Mouse (Mus musculus): ENCODE results near the gene Adgrg5.
A peak's percentile ranks its signal among the peaks of the same experiment; 100 is the strongest.

Adgrg5 gene

DNA sequence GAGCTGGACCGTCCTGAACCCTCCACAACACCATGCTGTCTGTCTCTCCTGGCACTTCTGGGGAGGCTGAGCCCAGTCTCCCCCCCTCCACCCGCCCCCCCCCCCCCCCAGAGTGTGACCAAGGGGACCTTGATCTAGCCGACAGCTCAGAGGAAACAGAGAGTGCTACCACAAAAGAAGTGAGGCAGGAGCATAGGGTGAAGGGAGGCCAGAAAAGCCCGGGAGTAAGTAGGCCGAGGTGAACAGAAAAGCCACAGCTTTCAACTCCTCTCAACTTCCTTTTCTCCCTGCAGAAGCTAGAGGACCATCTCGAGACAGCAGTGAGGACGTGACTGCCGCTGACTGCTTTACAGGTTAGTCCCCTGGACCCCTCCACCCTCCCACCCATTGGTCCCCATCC is at the start of gene Adgrg5:
Adgrg5 (plus strand) TSS at position 290 of the 400 bp plus-strand sequence.
- DNase-seq (ENCODE audit: low spot score in 2 of 2): peak; percentile 26 to 27

DNA sequence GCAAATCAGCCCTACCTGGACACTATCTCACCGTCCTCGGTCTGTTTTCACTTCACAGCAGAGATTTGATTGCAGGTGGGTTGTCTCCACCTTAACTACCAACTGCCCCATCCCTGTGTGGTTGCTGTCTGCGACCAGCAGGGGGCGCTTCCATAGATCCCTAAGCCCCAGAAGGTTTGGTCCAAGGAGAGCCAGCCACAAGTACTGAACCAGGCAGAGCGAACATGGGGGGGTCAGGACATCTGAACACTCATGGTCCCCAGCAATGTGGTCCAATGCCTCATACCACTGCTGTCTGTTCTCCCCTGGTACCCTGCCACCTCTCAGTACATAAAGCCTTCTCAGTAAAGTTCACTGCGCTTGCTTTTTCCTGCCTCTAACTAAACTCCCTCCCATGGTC is 49.1 kb upstream of the Adgrg5 start:
- peak; percentile 39 to 62 for DNase-seq (ENCODE audit: low spot score in 2 of 2)

DNA sequence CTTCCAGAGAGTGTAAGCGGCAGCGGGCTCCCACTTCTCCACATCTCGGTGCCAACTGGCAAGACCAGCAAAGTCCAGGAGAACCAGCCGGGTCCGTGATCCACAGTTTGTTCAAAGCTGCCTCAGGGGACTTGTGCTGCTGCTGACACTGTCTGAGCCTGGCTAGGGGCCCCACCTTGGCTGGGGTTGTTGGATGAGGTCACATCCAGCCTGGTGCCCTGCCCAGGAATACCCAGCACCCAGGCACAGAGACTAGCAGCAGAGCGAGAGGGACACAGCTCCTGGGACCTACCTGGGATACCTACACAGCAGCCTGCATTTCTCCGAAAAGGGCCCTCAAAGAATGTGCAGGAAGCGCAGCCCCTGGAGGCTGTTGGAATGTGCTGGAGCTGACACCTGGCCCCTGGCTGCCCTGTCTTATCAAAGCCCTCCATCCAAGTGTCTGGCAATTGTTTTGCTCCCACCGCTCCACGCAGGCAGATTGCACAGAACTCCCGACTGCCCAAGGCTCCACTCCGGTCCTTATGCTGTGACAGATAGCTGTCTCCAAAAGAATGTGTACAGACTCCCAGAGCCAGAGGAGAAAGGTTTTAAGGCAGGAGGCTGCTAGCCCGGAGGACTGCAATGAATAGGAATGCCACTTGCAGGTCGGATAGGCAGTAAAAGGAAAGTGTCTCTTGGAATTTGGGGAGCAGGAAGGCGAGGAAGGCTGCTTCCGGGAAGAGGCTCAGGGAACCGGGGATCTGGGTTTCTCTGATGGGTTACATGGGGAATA is 48.2 kb upstream of the Adgrg5 start:
- no peak for DNase-seq (ENCODE audit: low spot score in 2 of 2)

DNA sequence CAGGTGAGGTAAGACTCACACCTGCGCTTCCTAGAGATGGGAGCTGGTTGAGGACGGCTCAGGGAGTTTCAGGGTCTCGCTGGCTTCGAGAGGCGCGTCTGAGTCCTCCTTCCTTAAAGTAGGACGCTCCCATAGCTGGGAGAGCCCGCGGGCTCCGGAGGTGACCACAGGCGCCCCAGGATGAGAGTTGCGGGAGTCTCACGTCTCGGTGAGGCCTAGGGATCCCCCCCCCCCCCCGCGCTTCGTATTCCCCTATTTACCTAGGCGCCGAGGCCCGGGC is 47.7 kb upstream of the Adgrg5 start:
- no peak for DNase-seq (ENCODE audit: low spot score in 2 of 2)

DNA sequence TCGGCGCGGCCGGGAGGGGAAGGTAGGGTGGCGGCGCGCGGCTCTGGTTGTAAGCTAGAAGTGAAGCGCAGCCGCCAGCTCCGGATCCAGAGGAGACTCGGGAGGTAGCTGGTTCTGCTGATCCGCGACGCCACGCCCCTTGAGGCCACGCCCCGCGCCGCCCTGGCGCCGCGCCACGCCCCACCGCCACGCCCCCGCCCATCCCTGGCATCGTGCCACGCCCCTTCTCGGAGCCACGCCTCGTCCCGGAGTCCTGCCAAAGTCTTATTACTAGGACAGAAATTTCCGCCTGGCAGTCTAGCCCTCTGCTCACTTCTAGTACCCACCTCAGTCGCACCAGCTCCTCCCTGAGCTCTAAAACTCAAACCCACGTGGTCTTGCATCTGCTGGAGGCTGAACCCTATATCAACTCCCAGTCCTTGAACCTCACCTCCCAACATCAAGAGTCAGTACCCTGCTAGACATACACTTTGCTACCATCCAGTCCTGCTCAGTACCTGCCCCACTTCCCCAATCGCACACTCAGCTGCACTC is 47.2 kb upstream of the Adgrg5 start, which contains the start of gene Dok4:
Dok4 (minus strand) TSS at position 134 of the 534 bp plus-strand sequence.
- DNase-seq (ENCODE audit: low spot score in 2 of 2): peak; percentile 84 to 87

DNA sequence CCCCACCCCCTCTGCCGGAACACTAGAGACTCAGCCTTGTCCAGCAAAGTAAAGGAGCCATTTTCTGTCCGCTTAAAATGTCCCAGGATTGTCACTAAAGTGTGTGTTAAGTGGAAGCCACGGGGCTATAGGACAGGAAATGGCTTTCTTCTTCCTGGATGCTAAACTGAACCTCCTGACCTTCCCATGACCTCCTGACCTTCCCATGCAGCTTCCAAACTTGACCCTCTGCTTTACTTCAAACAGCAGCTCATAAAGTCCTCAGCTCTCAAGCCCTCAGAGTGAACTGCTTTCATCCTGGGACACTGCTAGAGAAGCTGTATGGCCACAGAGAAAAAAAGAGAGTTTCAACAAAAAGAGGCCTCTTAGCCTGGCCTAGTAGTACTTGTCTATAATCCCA is 46.7 kb upstream of the Adgrg5 start:
- DNase-seq (ENCODE audit: low spot score in 2 of 2): no peak

DNA sequence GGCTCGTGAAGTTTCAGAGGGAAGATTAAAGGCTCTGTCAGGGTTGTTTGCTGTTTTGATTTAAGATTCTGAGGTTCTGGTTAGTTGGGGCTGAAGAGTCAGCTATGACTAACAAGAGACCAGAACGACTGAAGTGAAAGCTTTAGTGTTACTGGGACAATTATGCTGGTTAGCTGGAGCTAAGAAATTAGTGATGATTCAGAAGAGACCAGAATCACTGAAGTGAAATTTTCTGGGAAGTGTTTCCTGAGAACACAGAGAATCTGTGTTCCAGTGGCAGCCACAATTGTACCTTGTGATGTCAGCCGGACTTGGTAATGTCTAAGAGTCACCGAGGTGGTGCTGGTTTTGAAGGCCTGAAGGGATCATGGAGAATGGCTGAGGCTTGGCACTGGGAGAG is 42.8 kb upstream of the Adgrg5 start:
- DNase-seq (ENCODE audit: low spot score in 2 of 2): no peak

DNA sequence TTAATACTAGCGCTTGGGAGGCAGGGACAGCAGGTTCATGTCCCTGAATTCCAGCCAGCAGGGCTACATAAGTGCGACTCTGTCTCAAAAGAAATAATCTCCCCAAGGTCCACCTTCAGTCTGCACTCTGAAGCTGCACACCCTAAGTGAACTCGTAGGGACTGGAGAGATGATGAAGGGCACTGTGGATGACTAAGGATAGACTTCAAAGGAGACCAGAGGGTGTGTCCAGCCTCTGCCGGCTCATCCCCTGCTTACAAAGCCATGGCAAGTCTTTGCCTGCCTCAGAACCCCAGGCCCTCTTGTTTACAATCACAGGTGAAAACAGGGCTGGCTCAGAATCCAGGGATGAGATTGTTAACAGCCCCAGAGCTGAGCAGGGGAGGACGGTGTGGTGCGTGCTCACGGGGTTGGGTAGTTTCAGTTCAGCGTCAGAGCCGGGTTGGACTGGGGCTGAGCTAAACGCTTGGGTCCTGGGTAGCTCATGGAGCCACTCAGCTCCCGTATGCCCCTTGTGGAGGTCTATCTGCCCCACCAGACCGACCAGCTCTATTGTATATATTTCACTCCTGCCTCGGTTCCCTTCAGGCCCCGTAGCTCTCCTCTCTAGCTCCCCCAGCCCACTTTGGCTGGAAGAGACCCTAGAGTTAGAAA is 35.0 kb upstream of the Adgrg5 start:
- DNase-seq (ENCODE audit: low spot score in 2 of 2): no peak

DNA sequence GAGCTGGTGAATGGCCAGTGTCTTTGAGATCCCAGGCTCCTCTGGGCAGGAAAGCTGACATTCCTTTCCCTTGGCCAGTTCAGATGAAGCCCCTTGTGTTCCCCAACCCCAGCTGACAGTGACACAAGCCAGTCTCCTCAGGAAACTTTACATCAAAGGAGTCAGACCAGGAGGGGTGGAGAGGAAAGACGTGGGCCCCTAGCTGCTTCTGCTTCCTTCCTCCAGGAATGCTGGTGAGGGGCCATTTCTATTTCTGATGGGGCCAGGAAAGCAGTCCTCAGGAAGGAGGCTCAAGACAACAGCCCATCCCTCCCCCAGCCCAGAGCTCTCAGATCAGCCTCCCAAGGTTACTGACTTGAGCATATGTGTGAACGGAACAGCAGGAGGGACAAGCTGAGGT is 30.6 kb upstream of the Adgrg5 start:
- DNase-seq (ENCODE audit: low spot score in 2 of 2): no peak

DNA sequence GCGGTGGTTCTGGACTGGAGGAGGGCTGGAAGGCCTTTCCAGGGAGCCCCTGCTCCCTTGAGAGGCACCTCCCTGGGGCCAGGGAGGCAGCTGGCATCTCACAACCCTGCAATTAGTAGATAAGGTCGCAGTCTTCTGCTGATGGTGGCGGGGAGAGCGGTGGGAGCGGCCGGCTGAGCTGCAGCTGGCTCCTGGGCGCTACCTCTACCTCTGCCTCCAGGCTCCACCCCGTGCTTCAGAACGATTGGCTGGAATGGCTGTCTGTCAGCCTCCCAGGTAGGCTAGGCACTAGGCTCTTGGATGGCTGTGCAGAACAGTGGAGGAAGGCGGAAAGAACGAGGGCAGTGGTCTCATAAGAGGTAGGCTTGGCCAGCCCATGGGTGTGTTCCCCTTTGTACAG is 24.2 kb upstream of the Adgrg5 start:
- DNase-seq (ENCODE audit: low spot score in 2 of 2): peak; percentile 62 to 73

DNA sequence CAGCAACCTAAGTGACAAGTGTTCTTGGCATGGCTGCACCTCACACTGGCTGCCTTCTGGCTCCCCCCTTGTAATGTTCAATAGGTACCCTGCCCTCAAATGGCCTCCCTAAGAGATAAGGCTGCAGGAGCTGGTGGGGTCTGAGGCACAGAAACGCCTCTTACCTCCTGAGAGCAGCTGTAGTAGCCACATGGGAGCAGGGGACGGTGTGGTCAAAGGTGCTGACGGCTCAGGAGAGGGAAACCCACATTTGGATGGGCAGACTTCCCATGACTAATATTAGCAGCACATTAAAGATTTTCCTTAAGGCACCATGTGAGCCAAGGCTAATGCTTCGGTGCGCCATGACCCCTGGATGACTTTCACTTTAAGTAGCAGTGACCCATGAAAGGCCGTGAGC is 22.9 kb upstream of the Adgrg5 start:
- no peak for DNase-seq (ENCODE audit: low spot score in 2 of 2)

DNA sequence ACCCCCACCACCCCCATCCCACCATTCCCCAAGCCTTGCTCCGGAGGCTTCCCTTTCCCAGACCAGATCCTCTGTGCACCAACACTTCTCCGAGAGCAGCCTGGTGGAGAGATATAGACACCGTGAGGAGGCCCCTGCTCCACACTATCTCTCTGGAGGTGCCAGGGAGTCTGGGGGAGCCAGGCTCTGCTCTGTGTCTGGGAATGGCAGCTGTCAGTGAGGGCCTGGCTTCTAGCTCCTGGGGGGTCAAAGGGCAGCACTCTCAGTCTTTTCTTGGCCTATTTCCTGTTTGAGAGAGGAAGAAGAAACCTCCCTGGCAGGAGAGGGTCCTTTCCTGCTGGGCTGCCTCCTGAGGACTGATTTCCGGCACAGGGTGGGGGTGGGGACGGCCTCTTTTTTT is 22.5 kb upstream of the Adgrg5 start:
- no peak for DNase-seq (ENCODE audit: low spot score in 2 of 2)

DNA sequence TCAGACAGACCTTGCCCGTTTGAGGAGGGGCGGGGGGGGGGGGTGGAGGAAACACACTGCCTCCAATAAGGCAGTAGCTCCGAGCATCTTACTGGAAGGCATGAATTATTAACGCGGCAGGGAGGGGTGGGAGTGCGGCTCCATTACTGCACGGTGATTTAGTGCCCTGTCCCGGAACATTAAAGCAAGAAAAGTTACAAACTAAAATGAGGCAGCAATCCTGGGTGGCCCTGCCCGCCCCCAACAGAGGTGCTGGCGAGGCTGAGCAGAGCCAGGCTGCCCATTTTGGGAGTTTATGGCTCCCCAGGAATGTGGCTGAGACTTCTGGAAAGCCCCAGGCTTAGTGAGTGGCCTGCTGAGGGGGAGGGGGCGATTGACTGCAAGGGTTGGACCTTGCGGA is 19.8 kb upstream of the Adgrg5 start:
- DNase-seq (ENCODE audit: low spot score in 2 of 2): no peak

DNA sequence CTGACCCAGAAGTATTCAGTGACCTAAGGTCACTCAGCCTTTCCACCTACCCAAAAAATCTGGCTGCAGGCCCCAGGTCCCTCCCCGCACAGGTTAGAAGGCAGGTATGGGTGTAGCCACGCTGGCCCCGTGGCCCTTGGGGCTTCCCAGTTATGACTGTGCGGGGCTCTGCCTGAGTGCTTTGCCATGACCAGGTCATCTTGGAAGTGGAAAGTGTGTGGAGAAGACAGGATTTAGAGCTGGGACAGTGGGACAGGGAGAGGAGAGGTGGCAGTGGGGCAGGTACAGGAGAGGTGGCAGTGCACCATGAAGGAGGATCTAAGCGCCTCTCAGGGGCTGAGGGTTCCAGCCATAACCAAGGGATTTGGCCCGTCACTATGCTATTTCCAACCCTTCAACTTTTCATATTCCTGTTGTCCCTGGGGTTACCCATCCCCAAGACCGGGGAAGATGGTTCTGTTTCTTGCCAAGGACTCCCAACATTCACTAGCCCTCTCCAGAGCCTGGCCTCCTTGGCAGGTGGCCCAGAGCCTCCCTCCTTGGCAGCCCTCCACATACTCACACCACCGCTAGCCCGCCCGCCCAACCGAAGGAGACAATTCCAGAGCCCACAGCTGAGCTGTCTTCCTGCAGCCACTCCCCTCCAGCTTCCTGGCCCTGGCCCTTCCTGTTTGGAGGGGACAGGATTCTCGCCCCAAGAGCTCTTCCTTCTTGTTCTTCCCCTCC is 18.9 kb upstream of the Adgrg5 start:
- DNase-seq (ENCODE audit: low spot score in 2 of 2): peak; percentile 36 to 47

DNA sequence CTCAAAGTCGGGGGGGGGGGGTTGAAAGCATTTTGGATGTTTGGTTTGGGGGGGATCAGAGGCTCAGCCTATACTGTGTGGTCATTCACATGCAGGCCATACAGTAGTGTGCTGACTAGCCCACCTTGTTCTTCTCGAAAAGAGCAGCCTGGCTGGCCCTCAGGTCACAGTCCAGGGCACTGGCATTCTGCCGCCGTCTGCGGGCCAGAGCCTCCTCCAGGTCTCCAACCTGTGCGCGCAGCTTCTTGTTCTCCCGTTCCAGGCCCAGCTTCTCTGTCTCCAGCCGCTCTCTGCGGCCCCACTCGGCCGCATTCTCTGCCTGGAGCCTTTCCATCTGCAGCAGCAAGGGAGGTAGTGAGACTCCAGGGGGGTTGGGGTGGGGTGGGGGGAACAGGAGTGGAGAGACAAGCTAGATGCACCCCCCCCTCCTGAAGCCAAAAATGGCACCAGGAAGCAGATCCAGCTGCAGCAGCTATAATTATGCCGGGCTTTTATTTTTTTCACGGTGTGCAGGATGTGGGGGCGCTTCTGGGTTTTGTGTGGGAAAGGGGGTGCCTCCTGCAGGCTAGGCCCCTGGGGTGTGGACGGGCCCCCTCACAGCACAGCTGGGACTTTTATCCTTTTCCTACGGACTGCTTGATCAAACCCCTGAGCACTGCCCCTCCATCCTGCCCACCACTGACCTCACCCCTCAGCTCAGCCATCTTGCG is 15.7 kb upstream of the Adgrg5 start:
- DNase-seq (ENCODE audit: low spot score in 2 of 2): no peak

DNA sequence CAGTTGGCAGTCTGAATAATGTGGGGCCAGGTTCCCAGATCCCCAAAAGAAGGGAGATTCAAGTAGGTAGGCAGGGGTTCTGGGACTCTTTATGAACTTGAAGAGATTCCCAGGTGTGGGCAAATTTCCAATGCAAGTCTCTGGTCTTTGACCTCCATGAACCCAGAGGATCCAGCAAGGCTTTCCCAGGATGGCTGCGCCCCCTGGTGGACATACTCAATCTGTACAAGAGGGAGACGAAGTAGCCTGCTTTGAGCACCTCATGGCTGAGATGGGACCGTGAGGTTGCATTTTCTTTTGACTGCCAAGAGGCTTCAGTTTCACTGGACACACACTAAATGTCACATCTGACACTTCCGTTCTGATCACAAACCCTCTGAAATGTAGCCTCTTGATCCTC is 14.6 kb upstream of the Adgrg5 start:
- DNase-seq (ENCODE audit: low spot score in 2 of 2): peak; percentile 59 to 79

DNA sequence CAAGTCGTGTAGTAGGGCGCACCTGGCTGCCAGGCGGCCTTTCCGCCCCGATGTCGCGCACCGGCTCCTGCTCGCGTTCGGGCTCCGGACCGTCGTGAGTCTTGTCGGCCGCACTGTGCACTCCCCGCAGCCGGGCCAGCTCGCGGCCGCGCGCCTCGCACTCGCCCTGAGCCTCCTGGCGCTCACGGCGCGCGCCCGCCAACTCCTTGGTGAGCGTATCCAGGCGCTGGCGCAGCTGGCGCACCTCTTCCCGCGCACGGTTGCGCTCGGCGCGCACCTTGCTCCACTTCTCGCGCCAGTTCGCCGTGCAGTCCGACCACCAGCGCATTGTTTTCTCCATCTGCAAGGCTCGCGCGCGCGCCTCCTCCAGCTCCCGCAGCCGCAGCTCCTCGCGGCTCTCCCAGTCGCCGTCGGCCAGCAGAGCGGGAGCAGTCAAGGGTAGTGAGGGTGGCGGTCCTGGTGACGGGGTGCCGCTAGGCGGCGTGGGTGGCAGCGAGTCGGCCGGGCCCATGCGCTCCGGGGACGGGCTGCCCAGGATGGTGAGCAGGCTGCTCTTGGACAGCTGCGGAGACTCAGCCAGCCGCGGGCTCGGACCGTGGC is 10.3 kb upstream of the Adgrg5 start:
- DNase-seq (ENCODE audit: low spot score in 2 of 2): no peak

DNA sequence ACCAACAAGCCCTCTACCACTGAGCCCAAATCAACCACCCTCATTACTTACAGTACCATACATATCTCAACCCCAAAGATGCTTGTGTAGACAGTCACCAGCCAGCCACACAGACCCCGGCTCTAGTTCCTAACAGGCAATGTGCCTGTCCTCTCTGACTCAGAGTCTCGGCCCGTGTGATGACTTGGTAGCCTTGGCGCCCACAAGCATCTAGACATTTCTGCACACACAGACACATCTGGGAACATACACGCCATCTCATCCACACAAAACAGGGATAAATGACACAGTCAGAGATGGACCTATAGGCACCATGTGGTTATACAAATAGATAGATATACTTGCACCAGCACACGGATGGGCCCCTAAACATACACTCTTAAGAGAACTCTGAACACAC is 9.2 kb upstream of the Adgrg5 start:
- DNase-seq (ENCODE audit: low spot score in 2 of 2): no peak

DNA sequence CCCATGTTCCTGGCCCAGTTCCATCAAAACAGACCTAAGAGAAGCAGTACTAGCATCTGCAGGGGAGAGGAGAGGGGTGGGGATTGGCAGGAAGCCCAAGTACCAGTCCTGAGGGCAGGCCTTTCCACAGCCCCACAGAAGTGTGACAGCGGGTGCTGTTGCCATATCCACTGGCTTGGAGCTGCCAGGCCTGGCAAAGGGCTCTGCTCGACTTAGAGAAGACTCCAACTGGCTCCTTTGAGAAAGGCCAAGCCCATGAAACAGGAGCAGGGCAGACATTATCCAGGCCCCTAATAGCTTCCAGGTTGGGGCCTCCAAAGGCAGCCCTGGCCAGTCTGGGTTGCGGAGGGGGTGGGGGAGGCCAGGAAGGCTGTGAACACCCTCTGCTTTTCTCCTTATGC is 8.8 kb upstream of the Adgrg5 start:
- DNase-seq (ENCODE audit: low spot score in 2 of 2): no peak

DNA sequence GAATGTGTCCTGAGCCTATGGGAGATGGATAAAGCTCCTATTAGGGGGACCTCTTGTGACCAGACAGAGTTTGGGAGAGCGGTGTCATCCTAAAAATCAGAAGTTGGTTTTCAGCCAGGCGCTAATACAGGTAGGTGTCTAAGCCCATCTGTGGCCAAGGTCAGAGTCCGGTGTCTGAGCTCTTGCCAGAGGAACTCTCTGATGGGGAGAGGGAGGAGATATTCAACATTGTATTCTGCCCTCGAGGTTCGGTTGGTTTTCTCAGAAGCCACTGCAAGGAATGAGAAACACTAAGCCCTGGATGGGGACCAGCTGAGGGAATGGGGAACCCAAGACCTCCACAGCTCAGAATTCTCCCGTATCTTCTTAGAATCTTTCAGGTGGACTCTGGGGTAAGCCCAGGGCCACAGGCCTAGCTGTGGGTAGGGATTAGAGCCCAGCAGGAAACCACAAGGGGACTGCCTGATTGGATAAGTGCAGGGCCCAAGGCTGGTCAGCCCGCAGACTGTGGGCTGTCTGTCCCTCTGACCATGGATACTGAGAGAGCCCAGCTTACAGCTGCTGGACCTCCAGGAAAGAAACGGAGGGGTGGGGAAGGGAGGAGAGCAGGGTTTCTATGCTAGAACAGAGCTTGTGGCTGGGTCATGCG is 7.1 kb upstream of the Adgrg5 start:
- no peak for DNase-seq (ENCODE audit: low spot score in 2 of 2)

DNA sequence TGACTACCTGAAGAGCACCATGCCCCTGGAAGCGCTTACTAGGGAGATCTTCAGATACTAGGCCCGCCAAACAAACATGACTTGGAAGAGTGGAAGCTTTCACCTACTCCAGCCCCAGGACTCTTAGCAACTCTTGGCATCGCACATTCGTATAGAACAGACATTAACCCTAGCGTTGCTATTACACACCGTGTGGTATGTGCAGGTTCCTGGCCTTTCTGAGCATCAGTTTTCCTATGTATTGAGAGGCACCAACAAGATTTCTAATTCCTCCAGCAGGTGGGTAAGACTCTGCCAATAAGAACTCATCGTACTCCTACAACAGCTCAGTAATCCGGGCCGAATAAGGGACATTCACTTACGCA is 6.6 kb upstream of the Adgrg5 start:
- no peak for DNase-seq (ENCODE audit: low spot score in 2 of 2)
